Comparison of ENCODE assay signal across 19 mouse cellular contexts in genomic region chr19:46521698-46522097, GRCm38 (mm10). TPM values are rescaled to one million over a fixed set of nuclear protein-coding genes. Genes with fewer than 3 reads are reported as not detected.
DNase-seq lines count a peak whose midpoint lies in the region; ATAC-seq and TF ChIP-seq lines count a peak whose summit lies in the region.
"Had no signal": no experiment of that assay in that cellular context is flagged by ENCODE, and none has a peak within 500 bp of the region (broad histone marks: within the 10 kb centered on the region; RNA-seq: fewer than 3 reads in every experiment).

No protein-coding gene starts in this region.

- no peak for TF ChIP-seq POLR2A in bone marrow macrophage, adult 2 months (IDR thresholded peaks at IDR 0.05; ENCODE audit: borderline replicate concordance, low read depth, low read length)
- TF ChIP-seq POLR2A in small intestine, adult 2 months (IDR thresholded peaks at IDR 0.05; ENCODE audit: low read depth, low read length), result no peak

- no peak overlapping the region for H3K4me3 ChIP-seq in heart, embryonic 10.5 days
- no peak overlapping the region for H3K4me3 ChIP-seq in heart, embryonic 12.5 days
- no peak overlapping the region for H3K4me3 ChIP-seq in lung, embryonic 15.5 days
- H3K4me3 ChIP-seq in lung, postnatal 0 days (ENCODE audit: low read depth, low read length), result no peak overlapping the region
- no peak overlapping the region for H3K4me3 ChIP-seq in bone marrow macrophage, adult 2 months (ENCODE audit: insufficient read depth, low read length)
- H3K4me3 ChIP-seq in small intestine, adult 2 months (ENCODE audit: low read depth, low read length), result no peak overlapping the region
- H3K4me3 ChIP-seq in hindbrain, embryonic 12.5 days, result no peak overlapping the region
- H3K4me3 ChIP-seq: embryonic facial prominence, embryonic 15.5 days; forebrain, embryonic 15.5 days; midbrain, embryonic 15.5 days; neural tube, embryonic 15.5 days had no signal

- no peak for DNase-seq in heart, embryonic 10.5 days (ENCODE audit: low spot score)
- no peak for DNase-seq in lung, postnatal 0 days (ENCODE audit: low spot score)
- DNase-seq in cerebellum, adult 9-10 months, result no peak
- DNase-seq: adrenal gland, adult 8-10 months; cerebellum, adult 9-11 months; kidney, adult 18-20 months; spleen, adult 18-20 months had no signal

- no peak overlapping the region for H3K4me2 ChIP-seq in heart, embryonic 12.5 days
- H3K4me2 ChIP-seq in lung, embryonic 15.5 days, result no peak overlapping the region
- no peak overlapping the region for H3K4me2 ChIP-seq in lung, postnatal 0 days (replicated peaks; ENCODE audit: low read depth, low read length)
- H3K4me2 ChIP-seq in hindbrain, embryonic 12.5 days (replicated peaks), result no peak overlapping the region
- H3K4me2 ChIP-seq: embryonic facial prominence, embryonic 15.5 days; forebrain, embryonic 15.5 days; midbrain, embryonic 15.5 days; neural tube, embryonic 15.5 days had no signal

- H3K27ac ChIP-seq in heart, embryonic 10.5 days, result peak overlapping the region; percentile 92; the same call in 1 of the 2 replicates
- H3K27ac ChIP-seq in heart, embryonic 12.5 days (ENCODE audit: poor library complexity, severe bottlenecking), result no peak overlapping the region
- H3K27ac ChIP-seq in lung, embryonic 15.5 days, result 0 out of 2 replicates have a peak overlapping the region, but pooled peaks have one; percentile 91
- H3K27ac ChIP-seq in lung, postnatal 0 days (ENCODE audit: low read length), result no peak overlapping the region
- H3K27ac ChIP-seq in bone marrow macrophage, adult 2 months (ENCODE audit: insufficient read depth, low read depth, low read length), result peak overlapping the region; percentile 94
- peak overlapping the region; percentile 31; the same call in 1 of the 2 replicates for H3K27ac ChIP-seq in small intestine, adult 2 months (ENCODE audit: insufficient read depth, low read depth, low read length)
- no peak overlapping the region for H3K27ac ChIP-seq in hindbrain, embryonic 12.5 days
- H3K27ac ChIP-seq: liver, embryonic 14.5 days; midbrain, embryonic 15.5 days; neural tube, embryonic 15.5 days had no signal

- ATAC-seq in heart, embryonic 12.5 days (ENCODE audit: insufficient number of reproducible peaks, low FRiP score), result no peak
- no peak for ATAC-seq in lung, embryonic 15.5 days (ENCODE audit: borderline replicate concordance, extremely low read depth, low FRiP score, low TSS enrichment)
- no peak for ATAC-seq in lung, postnatal 0 days
- ATAC-seq in hindbrain, embryonic 12.5 days (ENCODE audit: low FRiP score), result no peak
- ATAC-seq: activated CD4-positive, CD25-positive, alpha-beta regulatory T cell, adult 4 months; CD4-positive, CD25-positive, alpha-beta regulatory T cell, adult 4 months; forebrain, embryonic 15.5 days; midbrain, embryonic 15.5 days had no signal

- TF ChIP-seq EP300 in lung, postnatal 0 days (IDR thresholded peaks at IDR 0.05), result no peak

- TF ChIP-seq CTCF in lung, postnatal 0 days (IDR thresholded peaks at IDR 0.05), result no peak
- no peak for TF ChIP-seq CTCF in bone marrow macrophage, adult 2 months (IDR thresholded peaks at IDR 0.05; ENCODE audit: low read depth, low read length)
- TF ChIP-seq CTCF in small intestine, adult 2 months (IDR thresholded peaks at IDR 0.05; ENCODE audit: extremely low read depth, insufficient read length, insufficient replicate concordance, low read depth, low read length), result no peak

- H3K27me3 ChIP-seq in heart, embryonic 10.5 days (ENCODE audit: insufficient read depth, poor library complexity, severe bottlenecking), result no peaks in the 10 kb centered on the region
- H3K27me3 ChIP-seq in heart, embryonic 12.5 days (replicated peaks), result no peaks in the 10 kb centered on the region
- no peaks in the 10 kb centered on the region for H3K27me3 ChIP-seq in lung, embryonic 15.5 days
- no peaks in the 10 kb centered on the region for H3K27me3 ChIP-seq in lung, postnatal 0 days (replicated peaks; ENCODE audit: insufficient read depth, low read length)
- H3K27me3 ChIP-seq in small intestine, adult 2 months (ENCODE audit: control insufficient read depth, insufficient read depth, low read length), result no peaks in the 10 kb centered on the region
- no peaks in the 10 kb centered on the region for H3K27me3 ChIP-seq in hindbrain, embryonic 12.5 days
- H3K27me3 ChIP-seq: embryonic facial prominence, embryonic 15.5 days; forebrain, embryonic 15.5 days; midbrain, embryonic 15.5 days; neural tube, embryonic 15.5 days had no signal

- no peaks in the 10 kb centered on the region for H3K9me3 ChIP-seq in heart, embryonic 10.5 days
- H3K9me3 ChIP-seq in heart, embryonic 12.5 days (replicated peaks), result no peaks in the 10 kb centered on the region
- H3K9me3 ChIP-seq in lung, embryonic 15.5 days, result no peaks in the 10 kb centered on the region
- H3K9me3 ChIP-seq in lung, postnatal 0 days (ENCODE audit: low read length), result no peaks in the 10 kb centered on the region
- H3K9me3 ChIP-seq in hindbrain, embryonic 12.5 days (replicated peaks), result no peaks in the 10 kb centered on the region
- H3K9me3 ChIP-seq: embryonic facial prominence, embryonic 15.5 days; forebrain, embryonic 15.5 days; midbrain, embryonic 15.5 days; neural tube, embryonic 15.5 days had no signal

- H3K4me1 ChIP-seq in heart, embryonic 10.5 days, result peaks cover 87% of the 10 kb centered on the region
- peaks cover 75% of the 10 kb centered on the region for H3K4me1 ChIP-seq in heart, embryonic 12.5 days (replicated peaks)
- H3K4me1 ChIP-seq in lung, embryonic 15.5 days, result peaks cover 82% of the 10 kb centered on the region
- H3K4me1 ChIP-seq in lung, postnatal 0 days (ENCODE audit: insufficient read depth, low read depth, low read length), result peaks cover 38% of the 10 kb centered on the region
- peaks cover 66% of the 10 kb centered on the region for H3K4me1 ChIP-seq in bone marrow macrophage, adult 2 months (ENCODE audit: control insufficient read depth, insufficient read depth, low read length)
- peaks cover 48% of the 10 kb centered on the region for H3K4me1 ChIP-seq in small intestine, adult 2 months (ENCODE audit: control insufficient read depth, insufficient read depth, insufficient read length, low read length)
- H3K4me1 ChIP-seq in hindbrain, embryonic 12.5 days, result peaks cover 70% of the 10 kb centered on the region

- H3K36me3 ChIP-seq in heart, embryonic 10.5 days, result no peaks in the 10 kb centered on the region
- H3K36me3 ChIP-seq in heart, embryonic 12.5 days, result peaks cover 5% of the 10 kb centered on the region; the same call in 1 of the 2 replicates
- H3K36me3 ChIP-seq in lung, embryonic 15.5 days, result peaks cover under 1% of the 10 kb centered on the region
- H3K36me3 ChIP-seq in lung, postnatal 0 days (ENCODE audit: insufficient read depth, low read length), result 0 out of 2 replicates have a peak, but pooled peaks cover 2% of the 10 kb centered on the region
- peaks cover 1% of the 10 kb centered on the region for H3K36me3 ChIP-seq in small intestine, adult 2 months (ENCODE audit: control insufficient read depth, insufficient read depth, low read length)
- peaks cover under 1% of the 10 kb centered on the region; the same call in 1 of the 2 replicates for H3K36me3 ChIP-seq in hindbrain, embryonic 12.5 days
- H3K36me3 ChIP-seq: embryonic facial prominence, embryonic 15.5 days; midbrain, embryonic 15.5 days had no signal

- H3K9ac ChIP-seq in heart, embryonic 12.5 days, result no peak overlapping the region
- H3K9ac ChIP-seq in lung, embryonic 15.5 days, result no peak overlapping the region
- no peak overlapping the region for H3K9ac ChIP-seq in lung, postnatal 0 days (replicated peaks; ENCODE audit: low read depth)
- H3K9ac ChIP-seq in hindbrain, embryonic 12.5 days, result no peak overlapping the region
- H3K9ac ChIP-seq: embryonic facial prominence, embryonic 15.5 days; forebrain, embryonic 15.5 days; liver, embryonic 14.5 days; midbrain, embryonic 15.5 days; neural tube, embryonic 15.5 days had no signal

RNA-seq across cellular contexts. Expression of gene Trim8, which starts 20.2 kb away (rescaled TPM):
- 17.6 and 22.0 TPM in 2 replicates for polyA plus RNA-seq in heart, embryonic 10.5 days (2016; fragmentation: Nextera tagmentation; extraction: Ambion mirVana)
- 24.1 and 24.2 TPM in 2 replicates for polyA plus RNA-seq in heart, embryonic 12.5 days (2016; fragmentation: Nextera tagmentation; extraction: Ambion mirVana)
- polyA plus RNA-seq in lung, embryonic 15.5 days (2015; fragmentation: Nextera tagmentation; extraction: Ambion mirVana), result 22.2 and 27.8 TPM in 2 replicates
- polyA plus RNA-seq in lung, postnatal 0 days (2015; fragmentation: Nextera tagmentation; extraction: Ambion mirVana), result 34.1 and 34.8 TPM in 2 replicates
- polyA plus RNA-seq in bone marrow macrophage, adult 2 months (2012; ENCODE audit: insufficient read depth, insufficient read length, missing spikeins), result 66.3 and 69.0 TPM in 2 replicates
- 42.3 and 54.8 TPM in 2 replicates for polyA plus RNA-seq in small intestine, adult 2 months (2012; rRNA removed)
- polyA plus RNA-seq in hindbrain, embryonic 12.5 days (2016; fragmentation: Nextera tagmentation; extraction: Ambion mirVana), result 41.8 and 44.7 TPM in 2 replicates

RNA-seq across cellular contexts. Expression of gene Arl3, which starts 51.3 kb away (rescaled TPM):
- polyA plus RNA-seq in heart, embryonic 10.5 days (2016; fragmentation: Nextera tagmentation; extraction: Ambion mirVana), result 112 and 134 TPM in 2 replicates
- 88.2 and 94.4 TPM in 2 replicates for polyA plus RNA-seq in heart, embryonic 12.5 days (2016; fragmentation: Nextera tagmentation; extraction: Ambion mirVana)
- polyA plus RNA-seq in lung, embryonic 15.5 days (2015; fragmentation: Nextera tagmentation; extraction: Ambion mirVana), result 115 and 119 TPM in 2 replicates
- 52.6 and 70.9 TPM in 2 replicates for polyA plus RNA-seq in lung, postnatal 0 days (2015; fragmentation: Nextera tagmentation; extraction: Ambion mirVana)
- polyA plus RNA-seq in bone marrow macrophage, adult 2 months (2012; ENCODE audit: insufficient read depth, insufficient read length, missing spikeins), result 36.7 and 36.9 TPM in 2 replicates
- polyA plus RNA-seq in small intestine, adult 2 months (2012; rRNA removed), result 1.3 and 2.1 TPM in 2 replicates
- polyA plus RNA-seq in hindbrain, embryonic 12.5 days (2016; fragmentation: Nextera tagmentation; extraction: Ambion mirVana), result 190 and 196 TPM in 2 replicates

RNA-seq across cellular contexts. Expression of gene Sfxn2, which starts 51.5 kb away (rescaled TPM):
- 14.2 and 14.5 TPM in 2 replicates for polyA plus RNA-seq in heart, embryonic 10.5 days (2016; fragmentation: Nextera tagmentation; extraction: Ambion mirVana)
- 8.1 and 8.9 TPM in 2 replicates for polyA plus RNA-seq in heart, embryonic 12.5 days (2016; fragmentation: Nextera tagmentation; extraction: Ambion mirVana)
- polyA plus RNA-seq in lung, embryonic 15.5 days (2015; fragmentation: Nextera tagmentation; extraction: Ambion mirVana), result 27.9 and 28.3 TPM in 2 replicates
- polyA plus RNA-seq in lung, postnatal 0 days (2015; fragmentation: Nextera tagmentation; extraction: Ambion mirVana), result 18.4 and 19.6 TPM in 2 replicates
- polyA plus RNA-seq in bone marrow macrophage, adult 2 months (2012; ENCODE audit: insufficient read depth, insufficient read length, missing spikeins), result 12.3 and 14.7 TPM in 2 replicates
- polyA plus RNA-seq in small intestine, adult 2 months (2012; rRNA removed), result 1.3 and 1.6 TPM in 2 replicates
- 14.6 and 15.0 TPM in 2 replicates for polyA plus RNA-seq in hindbrain, embryonic 12.5 days (2016; fragmentation: Nextera tagmentation; extraction: Ambion mirVana)

Comparison
In these comparisons a context has a peak if more than half of its experiments do, and no peak if none do; other contexts are left out.
1. H3K27ac ChIP-seq: peak in heart, embryonic 10.5 days (single experiment), lung, embryonic 15.5 days (single experiment), bone marrow macrophage, adult 2 months (single experiment) and small intestine, adult 2 months (single experiment); none in heart, embryonic 12.5 days (single experiment), lung, postnatal 0 days (single experiment) and hindbrain, embryonic 12.5 days (single experiment).
2. RNA of gene Arl3, which starts 51.3 kb away (polyA plus RNA-seq): 190 to 196 TPM in hindbrain, embryonic 12.5 days, 112 to 134 TPM in heart, embryonic 10.5 days, 115 to 119 TPM in lung, embryonic 15.5 days, 88.2 to 94.4 TPM in heart, embryonic 12.5 days, 52.6 to 70.9 TPM in lung, postnatal 0 days and 36.7 to 36.9 TPM in bone marrow macrophage, adult 2 months; 1.3 to 2.1 TPM in small intestine, adult 2 months; every median in the first group is over 10 times any median in the second.